Mouse (Mus musculus) thymus, postnatal 10 days (tissue): Measurements from ENCODE around the gene Ripor2.

ENCODE experiments used
- DNase-seq, 2 experiments: peaks; one replicate each; pipeline ENCODE4 v3.0.0; 2021; ENCODE audit warnings: low spot score in 2 of 2

Gene Ripor2

DNA sequence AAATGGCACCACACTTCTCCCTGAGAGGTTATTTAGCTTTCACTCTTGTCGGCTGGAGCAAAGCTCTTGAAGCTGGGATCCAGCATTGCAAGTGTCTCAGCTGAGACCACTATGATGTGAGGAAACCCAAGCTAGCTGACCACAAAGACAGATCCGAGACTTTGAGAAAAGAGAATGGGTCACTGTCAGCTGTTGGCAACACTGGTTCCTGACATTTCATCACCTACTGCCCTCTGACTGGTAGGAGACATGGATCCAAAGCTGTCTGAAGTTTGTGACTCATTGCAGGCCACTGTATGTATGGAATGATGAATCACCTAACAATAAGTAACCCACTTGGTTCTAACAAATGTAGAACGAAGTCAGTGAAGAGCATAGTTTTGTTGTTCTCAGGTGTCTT is 64.3 kb downstream of the Ripor2 start:
- DNase-seq = no peak

DNA sequence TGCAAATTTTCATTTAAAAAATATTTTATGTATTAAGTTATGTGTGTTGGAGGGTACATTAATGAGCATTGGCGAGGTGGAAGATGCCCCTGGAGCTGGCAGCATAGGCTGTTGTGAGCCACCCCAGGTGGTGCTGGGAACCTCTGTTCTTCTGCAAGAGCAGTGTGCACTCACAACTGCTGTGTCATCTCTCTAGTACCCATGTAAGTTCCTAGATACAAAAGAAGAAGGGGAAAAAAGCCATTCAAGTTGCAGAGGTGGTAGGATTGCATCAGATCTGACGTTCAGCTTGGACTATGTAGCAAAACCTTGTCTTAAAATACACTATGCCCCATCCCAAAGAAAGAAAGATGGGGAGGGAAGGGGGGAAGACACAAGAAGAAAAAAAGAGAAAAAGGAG is 65.5 kb downstream of the Ripor2 start:
- DNase-seq = no peak

DNA sequence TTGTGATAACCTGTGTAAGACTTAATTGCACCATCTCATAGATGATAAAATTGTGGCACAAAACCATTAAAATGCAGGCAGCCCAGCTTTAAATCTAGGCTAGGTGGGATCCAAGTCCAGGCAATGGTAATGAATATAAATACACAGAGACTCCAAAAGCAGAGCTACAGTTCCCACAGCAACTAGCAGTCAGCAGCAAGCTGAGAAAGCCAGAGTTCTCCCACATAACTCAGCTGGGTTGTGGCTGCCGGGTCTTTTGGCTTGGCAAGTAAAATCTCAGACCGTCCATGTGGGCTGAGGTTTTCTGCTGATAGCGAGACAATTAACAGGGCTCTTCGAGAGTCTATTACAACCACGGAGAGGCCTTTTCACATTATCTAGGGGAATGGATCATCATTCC is 66.0 kb downstream of the Ripor2 start:
- no peak for DNase-seq

DNA sequence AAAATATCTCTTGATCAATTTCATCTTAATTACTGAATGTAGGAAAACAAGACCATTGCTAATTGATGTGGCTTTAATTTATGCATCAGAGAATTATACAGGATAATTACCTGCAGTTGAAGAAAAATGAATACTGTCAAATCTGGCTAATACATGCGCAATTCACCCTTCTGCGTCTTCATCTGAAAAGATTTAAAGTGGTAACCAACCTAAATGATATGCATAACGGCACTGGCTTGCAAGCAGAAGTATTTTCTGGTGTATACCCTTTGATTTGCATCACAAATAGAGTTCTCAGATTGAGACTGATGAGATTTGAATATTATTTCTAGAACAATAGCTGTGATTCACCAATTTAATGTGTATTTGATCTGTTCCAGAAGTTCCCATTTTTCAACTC is 66.7 kb downstream of the Ripor2 start:
- DNase-seq = no peak

DNA sequence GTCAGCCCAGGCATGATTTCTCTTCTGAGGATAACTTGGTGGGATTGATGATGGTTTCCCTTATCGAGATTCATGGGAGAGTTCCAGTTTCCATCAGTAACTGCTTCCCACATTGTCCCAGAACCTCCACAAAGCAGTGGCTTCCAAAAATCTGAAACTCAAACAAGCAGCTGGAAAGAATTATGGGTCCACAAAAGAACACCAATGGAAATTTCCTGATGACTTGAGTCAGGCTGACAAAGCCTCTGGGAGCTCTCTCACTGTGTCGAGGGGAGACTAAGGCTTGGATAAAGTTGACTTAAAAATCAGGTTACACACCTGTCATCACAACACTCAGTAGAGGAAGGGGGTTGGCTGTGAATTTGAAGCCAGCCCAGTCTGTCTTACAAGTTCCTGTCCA is 67.1 kb downstream of the Ripor2 start:
- DNase-seq = no peak

DNA sequence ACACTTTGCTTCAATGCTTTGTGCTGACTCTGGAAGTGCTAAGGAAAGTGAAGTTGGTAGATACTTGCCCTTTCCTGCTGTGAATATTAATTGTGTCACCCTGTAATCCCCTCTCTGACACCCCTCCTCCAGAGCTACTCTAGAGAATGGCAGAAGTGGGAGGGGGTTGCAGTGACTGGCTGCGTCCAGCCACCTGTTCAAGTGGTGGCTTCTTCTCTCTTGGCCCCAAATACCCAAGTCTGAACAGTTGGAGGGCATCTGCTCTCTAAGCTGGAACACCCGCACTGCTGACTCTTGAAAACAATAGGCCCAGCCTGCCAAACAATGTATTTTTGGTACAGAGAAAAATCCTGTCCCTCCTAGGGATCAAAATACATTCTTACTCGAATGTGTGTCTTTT is 69.0 kb downstream of the Ripor2 start:
- DNase-seq = no peak

DNA sequence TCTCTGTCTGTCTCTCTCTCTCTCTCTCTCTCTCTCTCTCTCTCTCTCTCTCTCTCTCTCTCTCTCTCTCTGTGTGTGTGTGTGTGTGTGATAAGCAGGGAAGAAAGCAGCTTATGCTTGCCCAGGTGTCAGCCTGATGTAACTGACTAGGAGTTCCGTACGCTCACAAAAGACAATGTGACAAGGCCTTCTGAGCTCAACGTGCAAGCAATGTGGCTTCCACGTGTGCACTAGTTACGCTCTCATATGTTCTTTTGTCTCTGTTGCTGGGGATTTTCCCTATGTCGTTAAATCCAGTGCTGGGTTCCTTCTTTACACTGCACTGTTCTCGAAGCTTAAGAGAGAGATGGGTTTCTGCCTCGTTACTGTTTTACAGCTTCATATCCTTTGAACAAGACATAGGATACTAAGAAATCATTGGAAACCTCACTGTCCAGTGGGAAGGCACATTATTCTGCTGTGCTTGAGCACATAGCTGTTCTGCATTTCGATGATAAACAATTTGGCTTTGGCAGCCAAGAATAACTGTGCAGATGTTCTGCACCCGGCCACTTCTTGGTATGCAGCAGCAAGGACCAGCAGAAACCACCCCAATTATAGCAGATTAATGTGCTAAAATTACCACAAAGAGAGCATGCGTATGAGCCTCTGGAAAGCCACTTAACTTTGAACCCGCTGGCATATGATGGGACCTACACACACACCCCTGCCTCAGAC is 73.1 kb downstream of the Ripor2 start:
- DNase-seq = no peak

DNA sequence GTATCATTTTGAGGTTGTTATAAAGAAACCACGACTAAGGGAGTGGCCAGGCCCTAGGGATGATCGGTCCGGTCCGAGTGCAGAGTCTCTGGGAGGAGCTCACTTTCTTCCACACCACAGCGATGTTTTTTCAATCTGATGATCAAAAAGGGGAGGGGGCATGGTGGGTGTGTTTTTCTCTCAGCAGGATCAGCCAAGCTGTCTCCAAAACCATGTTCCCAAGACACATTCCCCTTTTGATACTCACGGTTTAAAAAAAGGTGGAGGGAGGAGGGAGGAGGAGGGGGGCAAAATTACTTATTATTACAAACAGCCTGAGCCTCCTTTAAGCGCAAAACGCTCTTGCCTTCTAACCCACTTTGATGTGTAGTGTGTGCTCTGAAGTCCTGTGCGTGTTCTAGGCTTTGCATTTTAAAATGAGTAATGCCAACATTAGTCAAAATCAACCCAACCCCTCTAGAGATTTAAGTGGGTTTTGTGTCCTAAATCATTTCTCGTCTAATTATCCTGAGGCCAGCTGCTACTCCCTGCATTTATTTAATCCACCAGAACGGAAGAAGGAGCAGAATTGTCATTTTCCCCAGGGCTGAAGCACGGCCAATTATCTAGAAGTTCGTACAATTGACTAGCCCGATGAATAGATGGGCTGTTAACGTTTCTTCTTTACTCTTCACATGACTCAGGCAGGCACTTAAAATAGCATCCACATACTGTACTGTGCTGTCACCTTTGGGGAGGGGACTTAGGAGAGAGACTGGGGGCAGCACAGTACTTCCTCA is 74.9 kb downstream of the Ripor2 start:
- DNase-seq = no peak

DNA sequence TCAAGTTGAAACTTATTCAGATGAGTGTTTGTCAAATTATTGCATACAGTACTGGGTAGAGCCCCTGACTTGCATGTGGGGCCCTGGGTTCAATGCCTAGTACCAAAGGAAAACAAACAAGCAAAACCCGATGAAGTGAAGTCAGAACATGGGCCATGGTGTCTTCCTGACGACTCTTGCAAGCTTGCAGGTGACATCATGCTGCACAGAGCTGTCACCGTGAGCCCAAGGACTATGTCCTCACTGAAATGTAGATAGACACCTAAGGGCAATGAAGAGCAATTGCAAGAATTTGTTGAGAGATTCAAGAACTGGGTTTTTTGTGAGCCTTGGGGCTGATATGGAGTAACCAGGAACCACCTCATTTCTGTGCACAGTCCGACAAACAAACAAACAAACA is 84.8 kb downstream of the Ripor2 start:
- no peak for DNase-seq

DNA sequence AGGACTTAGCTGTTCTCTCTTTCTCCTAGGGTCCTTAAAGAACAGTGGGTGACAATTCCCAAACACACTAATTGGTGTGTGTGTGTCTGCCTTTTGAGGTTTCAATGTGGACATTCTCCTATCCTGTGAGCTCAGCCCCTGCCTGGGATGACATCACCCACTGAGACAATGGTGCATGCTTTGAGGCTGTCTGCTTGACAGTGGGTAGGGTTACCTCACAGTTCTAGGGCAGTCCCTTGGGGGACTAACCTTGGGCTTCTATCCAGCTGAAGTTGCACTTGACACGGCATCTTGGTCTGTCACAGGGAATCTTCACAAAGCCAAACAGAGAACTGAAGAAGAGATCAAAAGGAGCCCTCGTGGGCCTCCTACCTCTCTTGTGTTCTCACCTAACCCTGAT is 86.6 kb downstream of the Ripor2 start:
- DNase-seq = no peak

DNA sequence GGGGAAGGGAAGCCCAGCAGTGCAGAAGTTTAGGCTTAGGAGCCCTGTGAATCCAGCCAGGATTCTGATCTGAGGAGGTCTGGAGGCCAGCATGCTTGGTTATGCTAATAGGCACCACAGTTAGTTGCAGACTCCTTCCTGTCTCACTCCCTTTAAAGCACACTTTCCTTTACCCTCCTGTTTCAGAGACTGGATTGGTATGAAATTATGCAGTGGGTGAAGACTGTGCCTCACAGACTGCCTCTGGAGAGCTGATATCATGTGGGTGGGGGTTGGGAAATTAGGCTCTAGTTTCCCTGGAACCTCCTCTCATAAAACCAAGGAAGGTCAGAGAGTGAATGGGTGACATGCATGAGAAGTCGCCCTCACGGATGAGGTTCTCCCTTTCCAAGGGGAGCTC is 88.7 kb downstream of the Ripor2 start:
- DNase-seq = no peak

DNA sequence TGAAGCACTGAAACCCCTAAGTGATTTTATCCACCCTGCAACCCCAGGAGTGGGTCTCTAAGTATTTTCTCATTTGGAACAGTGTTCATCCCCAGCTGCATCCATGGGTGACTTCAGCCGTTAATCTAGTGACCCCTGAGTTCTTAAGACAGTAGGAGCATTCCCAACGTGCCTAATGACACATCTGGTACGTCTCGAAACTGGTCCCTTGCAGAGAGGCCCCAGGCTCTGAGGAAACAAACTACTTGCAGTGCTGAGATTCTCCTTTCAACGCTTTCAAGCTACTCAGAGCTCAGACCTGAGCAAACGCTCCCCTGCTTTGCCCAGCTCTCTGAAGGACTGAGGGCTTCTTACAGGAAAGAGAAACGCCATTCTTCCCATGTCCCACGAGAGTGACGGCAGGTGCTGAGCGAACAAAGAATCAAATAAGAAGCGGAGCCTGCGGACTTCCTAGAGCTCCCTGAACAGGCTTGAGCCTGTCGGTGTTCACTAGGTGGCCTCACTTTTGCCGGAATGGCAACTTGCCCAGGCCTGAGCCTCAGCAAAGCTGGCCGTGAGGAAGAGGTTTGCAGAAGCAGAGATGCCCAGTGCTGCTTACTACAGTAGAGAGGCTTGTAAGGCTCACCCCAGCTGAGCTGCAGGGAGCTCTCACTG is 97.2 kb downstream of the Ripor2 start:
- DNase-seq = no peak

DNA sequence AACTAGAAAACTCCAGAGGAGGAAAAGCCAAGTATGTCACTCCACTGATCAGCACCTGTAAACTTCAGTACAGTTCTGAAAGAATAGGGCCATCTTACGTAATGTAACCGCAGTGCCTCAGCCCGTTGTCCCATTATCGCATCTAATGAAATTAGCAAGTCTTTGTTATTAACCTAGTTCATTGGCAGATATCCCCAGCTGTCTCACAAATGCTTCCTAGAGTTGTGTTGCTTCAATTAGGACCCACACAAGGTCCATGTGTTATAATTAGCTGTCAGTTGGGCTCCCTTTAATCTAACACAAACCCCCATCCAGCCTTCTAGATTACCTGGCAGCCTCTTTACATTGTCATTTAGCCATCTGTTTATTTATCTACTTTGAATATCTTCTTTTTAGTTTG is 99.0 kb downstream of the Ripor2 start:
- DNase-seq = no peak

DNA sequence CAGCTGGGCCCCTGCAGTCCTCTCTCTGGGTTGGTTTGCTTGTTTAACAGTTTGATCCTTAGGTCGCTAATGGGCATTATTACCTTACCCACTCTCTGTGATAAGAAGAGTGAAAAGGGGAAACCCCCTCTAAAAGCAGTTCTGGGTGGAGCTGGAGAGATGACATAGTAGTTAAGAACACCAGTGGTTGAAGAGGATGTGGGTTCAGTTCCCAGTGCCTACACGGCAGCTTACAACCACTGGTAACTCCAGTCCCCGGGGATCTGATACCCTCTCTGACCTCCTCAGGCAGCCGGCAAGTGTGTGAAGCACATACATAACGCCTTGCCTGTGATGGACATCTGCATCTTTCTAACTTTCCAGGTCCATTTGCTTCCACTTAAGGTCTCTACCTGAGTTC is 100.4 kb downstream of the Ripor2 start:
- no peak for DNase-seq

DNA sequence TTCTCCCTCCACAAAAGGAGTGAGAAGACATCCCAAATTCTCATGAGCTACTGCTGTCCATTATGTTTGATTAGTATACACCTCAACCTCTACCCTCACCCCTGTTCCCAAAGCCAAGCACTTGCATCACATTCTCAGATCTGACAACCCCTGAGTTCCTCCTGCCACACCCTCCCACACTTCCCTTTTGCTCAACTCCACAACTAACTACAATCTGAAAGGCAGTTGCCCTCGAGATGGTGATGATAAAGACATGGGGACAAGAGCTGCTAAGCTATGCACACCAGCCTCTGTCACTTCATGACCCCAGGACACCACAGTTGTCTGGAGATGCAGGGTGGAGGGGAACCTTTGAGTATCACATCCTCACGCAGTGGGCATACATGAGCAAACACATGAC is 102.5 kb downstream of the Ripor2 start:
- no peak for DNase-seq

DNA sequence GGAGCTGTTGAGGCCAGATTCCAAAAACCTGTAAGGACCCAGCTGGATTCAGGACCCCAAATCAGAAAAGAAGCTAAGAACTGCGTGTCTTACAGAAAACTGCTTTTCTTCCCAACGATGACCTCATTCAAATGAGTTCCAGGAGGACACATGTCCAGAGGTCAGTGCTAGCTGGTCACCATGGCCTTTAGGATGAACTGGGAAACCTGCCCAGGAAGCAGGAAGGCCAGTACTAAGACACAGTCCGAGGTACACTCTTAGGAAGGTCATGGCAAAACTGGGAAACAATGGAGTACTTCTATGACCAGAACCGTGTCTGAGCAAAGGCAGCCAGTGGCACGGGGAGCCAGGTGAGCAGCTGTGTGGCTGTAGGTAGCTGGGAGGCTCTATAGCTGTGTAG is 103.9 kb downstream of the Ripor2 start:
- DNase-seq = no peak

DNA sequence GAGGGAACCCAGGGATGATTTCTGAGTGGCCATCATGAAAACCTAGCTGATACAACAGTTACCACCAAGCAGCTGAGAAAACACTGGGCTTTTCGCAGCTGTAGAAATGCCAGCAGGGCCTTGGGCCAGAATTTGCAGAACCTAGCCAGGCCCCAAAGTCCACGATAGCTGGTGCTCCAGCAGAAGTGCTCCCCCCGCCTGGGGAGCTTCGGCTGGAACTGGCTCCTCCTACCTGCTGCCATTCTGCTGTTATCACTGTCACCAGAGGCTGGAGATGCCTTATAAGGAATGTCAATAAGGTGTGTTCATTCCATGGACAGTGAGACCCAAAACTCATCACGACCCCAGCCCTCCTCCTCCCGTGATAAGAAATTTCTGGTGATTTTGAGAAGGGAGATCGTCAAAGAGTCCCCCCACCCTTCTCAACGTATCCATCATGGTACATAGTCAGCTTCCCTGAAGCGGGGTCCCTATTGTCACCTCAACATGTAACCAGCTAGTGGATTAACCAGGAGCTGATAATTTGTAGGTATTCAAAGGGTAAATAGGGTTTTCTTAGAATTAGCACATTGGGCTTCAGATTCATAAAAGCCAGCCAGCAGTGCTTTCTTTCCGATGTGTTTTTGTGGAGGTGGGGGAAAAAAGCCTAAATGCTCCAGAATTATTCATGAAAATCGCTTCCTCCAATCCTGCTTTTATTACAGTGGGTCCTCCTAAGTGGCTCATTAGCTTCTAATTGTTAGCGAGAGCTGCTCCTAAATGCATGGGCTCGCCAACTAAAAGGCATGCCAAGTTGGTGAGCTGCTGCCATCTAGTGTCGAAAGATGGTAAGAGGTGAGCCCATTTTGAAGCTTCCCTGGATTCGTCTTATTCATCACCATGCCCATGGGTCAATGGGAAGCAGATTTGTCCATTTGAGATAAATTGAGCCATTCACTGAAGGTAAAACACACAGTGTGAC is 105.0 kb downstream of the Ripor2 start:
- peak; percentile 28 to 77 for DNase-seq

DNA sequence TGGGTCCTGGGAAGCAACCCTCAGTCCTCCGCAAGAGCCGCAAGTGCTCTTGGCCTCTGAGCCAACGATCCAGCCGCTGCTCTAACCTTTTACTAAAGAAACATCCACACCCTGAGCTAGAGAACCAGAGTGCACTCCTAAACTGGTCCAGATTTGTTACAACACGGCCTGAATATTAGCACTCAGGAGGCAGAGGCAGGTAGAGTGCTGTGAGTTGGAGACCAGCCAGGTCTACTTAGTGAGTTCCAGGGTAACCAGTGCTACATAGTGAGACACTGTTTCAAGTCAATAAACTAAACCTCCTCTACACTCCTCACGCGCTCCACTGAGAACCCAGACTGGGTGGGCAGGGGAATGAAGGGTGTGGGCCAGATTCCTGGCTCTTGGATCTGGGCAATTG is 111.3 kb downstream of the Ripor2 start:
- no peak for DNase-seq

DNA sequence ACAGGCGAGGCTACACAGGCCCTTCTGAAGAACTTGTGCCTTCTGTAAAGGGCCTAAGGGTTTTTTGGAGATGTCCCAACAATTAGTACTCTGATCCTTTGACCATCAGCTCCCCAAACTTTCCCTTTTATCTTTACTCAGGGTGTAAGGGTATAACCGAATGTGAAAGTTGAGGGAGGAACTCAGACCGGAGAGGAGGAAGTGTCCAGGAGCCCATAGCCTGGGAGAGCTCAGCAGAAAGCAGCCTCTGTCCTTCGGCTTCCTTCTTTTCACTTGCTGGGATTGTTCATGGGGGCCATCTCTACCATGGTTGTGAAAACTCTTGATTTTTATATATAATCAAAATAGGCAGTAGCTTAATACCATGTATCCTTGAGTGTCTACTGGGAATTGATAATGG is 116.8 kb downstream of the Ripor2 start:
- DNase-seq = no peak

DNA sequence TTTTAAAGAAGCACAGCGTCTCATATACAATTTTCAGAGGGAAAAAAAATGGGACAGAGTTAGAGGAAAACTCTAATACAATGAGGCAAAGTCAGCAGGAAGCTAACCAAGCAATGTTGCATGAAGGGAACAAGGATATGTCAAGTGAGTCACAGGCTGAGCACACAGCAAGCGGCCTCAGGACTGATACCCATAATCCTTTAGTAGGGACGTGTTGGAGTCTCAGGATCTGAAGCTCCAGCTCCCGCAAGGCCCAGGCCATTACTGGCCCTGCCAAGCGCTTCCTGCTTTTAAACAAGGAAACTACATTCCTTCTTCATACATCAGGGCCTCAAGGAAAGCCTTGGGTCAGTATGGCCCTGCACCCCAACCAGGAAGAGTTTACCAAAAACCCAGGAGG is 120.1 kb downstream of the Ripor2 start:
- no peak for DNase-seq

DNA sequence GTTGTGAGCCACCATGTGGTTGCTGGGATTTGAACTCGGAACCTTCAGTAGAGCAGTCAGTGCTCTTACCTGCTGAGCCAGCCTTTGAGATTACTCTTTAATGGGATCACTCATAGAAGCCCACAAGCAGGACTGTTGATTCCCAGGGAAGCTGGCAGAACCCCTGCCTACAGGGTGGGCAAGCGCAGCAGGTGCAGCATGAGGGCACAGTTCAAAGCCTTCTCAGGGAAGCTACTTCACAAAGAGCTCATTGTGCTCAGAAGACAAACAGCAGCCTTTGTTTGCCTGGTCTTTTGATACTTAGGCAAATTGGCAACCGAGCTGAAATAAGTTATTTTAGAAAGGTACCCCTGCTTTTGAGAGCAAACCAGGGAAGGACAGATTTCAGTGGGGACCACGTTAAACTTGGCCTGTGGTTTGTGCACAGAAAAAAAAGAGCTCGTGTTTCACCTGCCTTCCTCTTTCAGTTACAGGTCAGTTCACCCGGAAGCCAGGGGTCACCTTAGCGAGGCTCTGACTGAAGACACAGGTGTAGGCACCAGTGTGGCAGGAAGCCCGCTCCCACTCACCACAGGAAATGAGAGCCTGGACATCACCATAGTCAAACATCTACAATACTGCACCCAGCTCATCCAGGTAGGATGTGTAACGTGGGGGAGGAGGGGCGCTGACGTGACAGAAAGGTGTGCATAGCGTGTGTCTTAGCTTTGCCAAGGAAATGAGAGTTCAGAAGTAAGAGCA is 127.8 kb downstream of the Ripor2 start:
- peak in 1 of 2 experiments; percentile 47 for DNase-seq
